ENCODE assay signal across 8 mouse cellular contexts in genomic region chr19:55742386-55743000, GRCm38 (mm10). TPM values are rescaled to one million over a fixed set of nuclear protein-coding genes. Genes with fewer than 3 reads are reported as not detected.
DNase-seq lines count a peak whose midpoint lies in the region; ATAC-seq and TF ChIP-seq lines count a peak whose summit lies in the region.

No protein-coding gene starts in this region.

- peak overlapping the region; percentile 93 for H3K4me2 ChIP-seq in lung, embryonic 15.5 days

- TF ChIP-seq POLR2A in bone marrow macrophage, adult 2 months (IDR thresholded peaks at IDR 0.05; ENCODE audit: borderline replicate concordance, low read depth, low read length): no peak
- TF ChIP-seq POLR2A in small intestine, adult 2 months (IDR thresholded peaks at IDR 0.05; ENCODE audit: low read depth, low read length): no peak

- H3K27me3 ChIP-seq in lung, embryonic 15.5 days: no peaks in the 10 kb centered on the region
- no peaks in the 10 kb centered on the region; the same call in 1 of the 2 replicates for H3K27me3 ChIP-seq in small intestine, adult 2 months (ENCODE audit: control insufficient read depth, insufficient read depth, low read length)

- peaks cover 9% of the 10 kb centered on the region for H3K4me1 ChIP-seq in bone marrow macrophage, adult 2 months (ENCODE audit: control insufficient read depth, insufficient read depth, low read length)
- H3K4me1 ChIP-seq in lung, embryonic 15.5 days: peaks cover 38% of the 10 kb centered on the region
- peaks cover 13% of the 10 kb centered on the region for H3K4me1 ChIP-seq in small intestine, adult 2 months (ENCODE audit: control insufficient read depth, insufficient read depth, insufficient read length, low read length)

- peak overlapping the region; percentile 76 for H3K27ac ChIP-seq in bone marrow macrophage, adult 2 months (ENCODE audit: insufficient read depth, low read depth, low read length)
- H3K27ac ChIP-seq in lung, embryonic 15.5 days: peak overlapping the region; percentile 97
- peak overlapping the region; percentile 95 for H3K27ac ChIP-seq in small intestine, adult 2 months (ENCODE audit: insufficient read depth, low read depth, low read length)

- TF ChIP-seq CTCF in bone marrow macrophage, adult 2 months (IDR thresholded peaks at IDR 0.05; ENCODE audit: low read depth, low read length): no peak
- no peak for TF ChIP-seq CTCF in small intestine, adult 2 months (IDR thresholded peaks at IDR 0.05; ENCODE audit: extremely low read depth, insufficient read length, insufficient replicate concordance, low read depth, low read length)

- H3K9me3 ChIP-seq in lung, embryonic 15.5 days: no peaks in the 10 kb centered on the region

- WGBS in lung, embryonic 15.5 days: under 1% methylated on average over 65 of the region's 70 CpGs
- 2% methylated on average over 70 of the region's 70 CpGs for WGBS in small intestine, adult 2 months

- DNase-seq in gastrocnemius, adult 18-20 months (ENCODE audit: low spot score): peak; percentile 47
- no peak for DNase-seq in gastrocnemius, adult 8-10 months (ENCODE audit: low spot score in 2 of 2)
- peak; percentile 59 to 82 for DNase-seq in heart, adult 18-20 months
- peak; percentile 35 for DNase-seq in kidney, adult 11 months

- ATAC-seq in lung, embryonic 15.5 days (ENCODE audit: borderline replicate concordance, extremely low read depth, low FRiP score, low TSS enrichment): no peak
- no peak for ATAC-seq in erythroid progenitor cell, adult 5-6 weeks (replicated peaks; ENCODE audit: low FRiP score, poor library complexity, severe bottlenecking)

- peak overlapping the region; percentile 87 for H3K9ac ChIP-seq in lung, embryonic 15.5 days

- H3K4me3 ChIP-seq in bone marrow macrophage, adult 2 months (ENCODE audit: insufficient read depth, low read length): peak overlapping the region; percentile 75
- peak overlapping the region; percentile 75 for H3K4me3 ChIP-seq in lung, embryonic 15.5 days
- peak overlapping the region; percentile 98 for H3K4me3 ChIP-seq in small intestine, adult 2 months (ENCODE audit: low read depth, low read length)

- no peaks in the 10 kb centered on the region for H3K36me3 ChIP-seq in lung, embryonic 15.5 days
- H3K36me3 ChIP-seq in small intestine, adult 2 months (ENCODE audit: control insufficient read depth, insufficient read depth, low read length): peaks cover 9% of the 10 kb centered on the region; the same call in 1 of the 2 replicates

RNA-seq across cellular contexts. Expression of gene Tcf7l2, which starts 0.9 kb away (rescaled TPM):
- total RNA-seq in gastrocnemius, adult 18-20 months (2021): 1 to 10 TPM; 6.9 to 7.8 TPM
- 10 to 100 TPM in 1 of 4 experiments, 1 to 10 TPM in 3; 5.7 to 10.7 (median 7.7) TPM for total RNA-seq in gastrocnemius, adult 8-10 months (2022)
- 18.2 and 18.8 TPM in 2 replicates for polyA plus RNA-seq in bone marrow macrophage, adult 2 months (2012; ENCODE audit: insufficient read depth, insufficient read length, missing spikeins)
- total RNA-seq in heart, adult 18-20 months (2021): 10 to 100 TPM; 11.9 to 13.2 TPM
- polyA plus RNA-seq in lung, embryonic 15.5 days (2015; fragmentation: Nextera tagmentation; extraction: Ambion mirVana): 42.5 and 45.6 TPM in 2 replicates
- 19.4 and 45.3 TPM in 2 replicates for polyA plus RNA-seq in small intestine, adult 2 months (2012; rRNA removed)
- total RNA-seq in erythroid progenitor cell, adult 5-6 weeks (2015; ENCODE audit: low replicate concordance): 8.4 and 22.3 TPM in 2 replicates
- total RNA-seq in erythroid progenitor cell, adult 5-6 weeks (2017; ENCODE audit: low replicate concordance): 0.61 and 2.1 TPM in 2 replicates

Comparison
In these comparisons a context has a peak if more than half of its experiments do, and no peak if none do; other contexts are left out.
1. DNase-seq: peak in gastrocnemius, adult 18-20 months (single experiment), heart, adult 18-20 months (2 of 2) and kidney, adult 11 months (single experiment); none in gastrocnemius, adult 8-10 months (0 of 2).
2. Peak in every context shown above with its lines, with median percentiles within 50 percentile points of each other: H3K27ac ChIP-seq and H3K4me3 ChIP-seq.